Mouse (Mus musculus) kidney, adult 2 months (tissue): ENCODE results near the gene En1.

ENCODE experiments used
- CTCF ChIP-seq: fragments of 200-500 bp; conservative IDR thresholded peaks from 2 replicates; pipeline ENCODE4 v1.5.1; 2011; ENCODE audit warnings: low read depth, mild to moderate bottlenecking, control low read depth, low read length, moderate library complexity, mixed read lengths; ENCODE audit not compliant: insufficient read depth, insufficient read length
- POLR2A ChIP-seq: fragments of 200-500 bp; IDR thresholded peaks from one replicate; pipeline ENCODE4 v1.6.1; 2011; ENCODE audit warnings: low read depth, low read length, control low read depth

DNA sequence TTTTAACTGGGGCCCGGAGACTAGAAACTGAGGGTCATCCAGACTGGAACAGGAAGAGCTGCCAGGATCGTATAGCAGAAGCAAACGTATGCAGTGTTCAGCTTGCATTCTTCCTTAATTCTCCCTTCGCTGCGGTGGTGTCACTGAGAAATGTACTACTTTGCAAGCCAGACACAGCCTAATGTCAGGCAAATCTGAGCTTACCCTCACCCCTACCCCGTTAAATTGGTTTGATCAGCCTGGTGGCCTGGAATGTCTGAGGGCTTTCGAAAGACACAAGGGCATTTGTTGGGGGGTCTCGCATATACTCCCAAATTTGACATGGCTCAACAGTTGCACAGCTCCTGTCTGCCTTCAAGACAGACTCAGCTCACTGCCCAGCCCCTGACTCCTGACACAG, 47.9 kb downstream of the En1 start:
- TF ChIP-seq POLR2A (no peak), CTCF (no peak)
